Mouse (Mus musculus) bone marrow, adult 2 months (tissue): Measurements from ENCODE around the gene Slc8b1.

ENCODE experiments used
- CTCF ChIP-seq: fragments of 200-500 bp; IDR thresholded peaks from 2 replicates; pipeline ENCODE4 v1.5.1; 2011; ENCODE audit warnings: low read length, control low read depth; ENCODE audit not compliant: control insufficient read depth, insufficient read depth
- POLR2A ChIP-seq: fragments of 200-500 bp; IDR thresholded peaks from 2 replicates; pipeline ENCODE4 v1.6.1; 2011; ENCODE audit warnings: low read depth, mild to moderate bottlenecking, control low read depth, low read length, borderline replicate concordance; ENCODE audit not compliant: control insufficient read depth

GRCm38 (mm10) chr5:120472770-120473169 lies 38.2 kb upstream of the Slc8b1 start, which contains the start of gene Sdsl:
- TF ChIP-seq POLR2A (no peak), CTCF (no peak)
